Mouse (Mus musculus): Measurements from ENCODE around the gene 3110001I22Rik. TPM values are rescaled to one million over a fixed set of nuclear protein-coding genes. Genes with fewer than 3 reads are reported as not detected.
"Not testable (repeated sequence)": the region's sequence is repeated elsewhere in the genome, so short reads cannot be mapped to it uniquely, and the experiment has no call there.

The 3110001I22Rik gene
- polyA plus RNA-seq, 1 experiment = 0.06 TPM

GRCm38 (mm10) chr16:13667878-13668343 lies 3.8 kb upstream of the 3110001I22Rik start, which contains the start of gene Parn:
TSS of gene Parn (minus strand) at chr16:13668170.
- Histone ChIP-seq H3K4me1 (ENCODE audit: control insufficient read depth) (peaks cover 56% of the 10 kb centered on the region), H3K4me3 (replicated peaks) (peak within 1 kb of the TSS; percentile 73), H3K27me3 (ENCODE audit: control insufficient read depth) (no peaks in the 10 kb centered on the region), H3K36me3 (ENCODE audit: control insufficient read depth) (peaks cover 38% of the 10 kb centered on the region), H3K9me3 (ENCODE audit: control insufficient read depth, low read length) (no peaks in the 10 kb centered on the region)
- TF ChIP-seq TAL1 (IDR thresholded peaks at IDR 0.05; ENCODE audit: low read length) (no peak), GATA1 (IDR thresholded peaks at IDR 0.05; ENCODE audit: low read length) (no peak)

DNA sequence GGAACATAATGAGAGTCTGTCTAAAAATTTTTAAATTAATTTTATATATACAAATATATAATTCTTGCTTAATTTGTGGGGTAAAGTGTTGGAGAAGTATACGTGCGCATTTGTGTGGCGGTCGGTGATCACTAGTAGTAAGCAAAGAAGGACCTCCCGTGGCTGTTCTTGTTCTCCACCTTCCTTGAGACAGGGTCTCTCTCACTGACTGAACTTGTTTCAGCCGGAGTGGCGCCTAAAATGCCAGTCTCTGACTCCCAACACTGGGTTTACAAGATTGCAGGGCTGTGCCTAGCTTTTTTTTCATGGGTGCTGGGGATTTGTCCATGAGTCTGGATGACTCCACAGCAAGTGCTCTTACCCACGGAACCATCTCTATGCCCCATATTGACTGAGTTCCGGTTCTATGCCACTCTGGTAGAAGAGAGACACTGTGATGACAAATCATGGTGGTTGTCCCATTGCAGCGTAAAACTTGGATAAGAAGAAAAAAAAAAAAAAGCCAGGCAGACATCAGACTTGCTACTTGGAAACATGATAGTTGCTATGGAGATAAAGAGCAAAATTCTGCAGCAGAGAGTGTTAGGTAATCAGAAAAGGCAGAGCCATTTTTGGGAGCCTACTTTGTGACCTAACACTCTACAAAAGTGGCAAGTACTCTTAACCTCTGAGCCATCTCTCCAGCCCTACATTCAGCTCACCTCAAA lies 3.2 kb upstream of the 3110001I22Rik start:
- Histone ChIP-seq H3K4me3 (replicated peaks) (peak overlapping the region; percentile 73), H3K4me1 (ENCODE audit: control insufficient read depth) (peaks cover 61% of the 10 kb centered on the region), H3K27me3 (ENCODE audit: control insufficient read depth) (no peaks in the 10 kb centered on the region), H3K9me3 (ENCODE audit: control insufficient read depth, low read length) (no peaks in the 10 kb centered on the region), H3K36me3 (ENCODE audit: control insufficient read depth) (peaks cover 33% of the 10 kb centered on the region)
- TF ChIP-seq GATA1 (IDR thresholded peaks at IDR 0.05; ENCODE audit: low read length) (0 out of 2 replicates have a peak, but pooled peaks have one; percentile 37), TAL1 (IDR thresholded peaks at IDR 0.05; ENCODE audit: low read length) (no peak)

DNA sequence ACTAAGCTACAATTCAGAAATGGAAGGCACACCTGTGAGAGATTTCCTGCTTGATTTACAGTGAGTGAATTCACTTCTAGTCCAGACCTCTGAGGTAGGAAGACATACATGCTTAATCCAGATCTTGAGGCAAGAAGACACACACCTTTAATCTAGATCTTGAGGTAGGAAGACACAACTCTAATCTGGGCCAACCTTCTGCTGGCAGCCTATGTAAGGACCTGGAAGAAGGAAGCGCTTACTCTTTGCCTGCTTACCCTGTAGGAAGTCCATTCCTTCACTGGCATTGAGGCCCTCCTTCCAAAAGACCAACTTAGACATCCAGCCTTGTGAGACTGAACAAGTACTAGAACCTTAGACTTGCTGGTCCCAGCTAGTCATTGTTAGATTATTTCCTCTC lies 2.4 kb upstream of the 3110001I22Rik start:
- peaks cover 32% of the 10 kb centered on the region for H3K36me3 ChIP-seq (ENCODE audit: control insufficient read depth)
- H3K4me3 ChIP-seq (replicated peaks) = no peak overlapping the region
- H3K4me1 ChIP-seq (ENCODE audit: control insufficient read depth) = peaks cover 61% of the 10 kb centered on the region
- no peaks in the 10 kb centered on the region for H3K9me3 ChIP-seq (ENCODE audit: control insufficient read depth, low read length)
- TF ChIP-seq TAL1 (IDR thresholded peaks at IDR 0.05; ENCODE audit: low read length) (no peak), GATA1 (IDR thresholded peaks at IDR 0.05; ENCODE audit: low read length) (no peak)
- no peaks in the 10 kb centered on the region for H3K27me3 ChIP-seq (ENCODE audit: control insufficient read depth)

DNA sequence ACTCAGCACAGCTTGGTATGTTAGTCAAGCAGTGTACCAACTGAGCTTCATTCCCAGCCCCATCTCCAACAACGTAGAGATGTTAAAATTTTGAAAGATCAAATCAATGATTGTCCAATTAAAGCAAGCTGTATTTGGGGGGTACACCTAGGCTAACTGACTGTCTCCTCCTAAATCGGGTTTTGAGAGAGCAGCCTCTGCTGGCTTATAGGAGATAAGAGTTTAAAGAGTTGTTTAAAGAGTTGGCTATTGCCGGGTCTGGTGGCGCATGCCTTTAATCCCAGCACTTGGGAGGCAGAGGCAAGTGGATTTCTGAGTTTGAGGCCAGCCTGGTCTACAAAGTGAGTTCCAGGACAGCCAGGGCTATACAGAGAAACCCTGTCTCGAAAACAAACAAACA lies 833 bp upstream of the 3110001I22Rik start:
- Histone ChIP-seq H3K4me3 (replicated peaks) (peak overlapping the region; percentile 74), H3K4me1 (ENCODE audit: control insufficient read depth) (peaks cover 61% of the 10 kb centered on the region)

GRCm38 (mm10) chr16:13672386-13672898 lies 713 bp downstream of the 3110001I22Rik start:
- peak overlapping the region; percentile 74 for H3K4me3 ChIP-seq (replicated peaks)
- no peaks in the 10 kb centered on the region for H3K27me3 ChIP-seq (ENCODE audit: control insufficient read depth)
- peaks cover 25% of the 10 kb centered on the region for H3K36me3 ChIP-seq (ENCODE audit: control insufficient read depth)
- H3K9me3 ChIP-seq (ENCODE audit: control insufficient read depth, low read length) = no peaks in the 10 kb centered on the region
- H3K4me1 ChIP-seq (ENCODE audit: control insufficient read depth) = peaks cover 48% of the 10 kb centered on the region
- no peak for TF ChIP-seq TAL1 (IDR thresholded peaks at IDR 0.05; ENCODE audit: low read length)
- TF ChIP-seq GATA1 (IDR thresholded peaks at IDR 0.05; ENCODE audit: low read length) = no peak

More for the DNA sequence above, 833 bp upstream of the 3110001I22Rik start:
- H3K36me3 ChIP-seq (ENCODE audit: control insufficient read depth) = peaks cover 17% of the 10 kb centered on the region
- H3K27me3 ChIP-seq (ENCODE audit: control insufficient read depth); H3K9me3 ChIP-seq (ENCODE audit: control insufficient read depth, low read length): not testable (repeated sequence)

GRCm38 (mm10) chr16:13673114-13673513 lies 1.4 kb downstream of the 3110001I22Rik start:
- Histone ChIP-seq H3K36me3 (ENCODE audit: control insufficient read depth) (peaks cover 32% of the 10 kb centered on the region), H3K9me3 (ENCODE audit: control insufficient read depth, low read length) (no peaks in the 10 kb centered on the region), H3K4me3 (replicated peaks) (peak overlapping the region; percentile 74), H3K4me1 (ENCODE audit: control insufficient read depth) (peaks cover 44% of the 10 kb centered on the region), H3K27me3 (ENCODE audit: control insufficient read depth) (no peaks in the 10 kb centered on the region)
- TF ChIP-seq GATA1 (IDR thresholded peaks at IDR 0.05; ENCODE audit: low read length) (no peak), TAL1 (IDR thresholded peaks at IDR 0.05; ENCODE audit: low read length) (no peak)

GRCm38 (mm10) chr16:13674511-13674910 lies 2.8 kb downstream of the 3110001I22Rik start:
- Histone ChIP-seq H3K27me3 (ENCODE audit: control insufficient read depth) (no peaks in the 10 kb centered on the region), H3K36me3 (ENCODE audit: control insufficient read depth) (peaks cover 35% of the 10 kb centered on the region), H3K9me3 (ENCODE audit: control insufficient read depth, low read length) (no peaks in the 10 kb centered on the region), H3K4me1 (ENCODE audit: control insufficient read depth) (peaks cover 30% of the 10 kb centered on the region), H3K4me3 (replicated peaks) (no peak overlapping the region)
- TF ChIP-seq GATA1 (IDR thresholded peaks at IDR 0.05; ENCODE audit: low read length) (no peak), TAL1 (IDR thresholded peaks at IDR 0.05; ENCODE audit: low read length) (no peak)

DNA sequence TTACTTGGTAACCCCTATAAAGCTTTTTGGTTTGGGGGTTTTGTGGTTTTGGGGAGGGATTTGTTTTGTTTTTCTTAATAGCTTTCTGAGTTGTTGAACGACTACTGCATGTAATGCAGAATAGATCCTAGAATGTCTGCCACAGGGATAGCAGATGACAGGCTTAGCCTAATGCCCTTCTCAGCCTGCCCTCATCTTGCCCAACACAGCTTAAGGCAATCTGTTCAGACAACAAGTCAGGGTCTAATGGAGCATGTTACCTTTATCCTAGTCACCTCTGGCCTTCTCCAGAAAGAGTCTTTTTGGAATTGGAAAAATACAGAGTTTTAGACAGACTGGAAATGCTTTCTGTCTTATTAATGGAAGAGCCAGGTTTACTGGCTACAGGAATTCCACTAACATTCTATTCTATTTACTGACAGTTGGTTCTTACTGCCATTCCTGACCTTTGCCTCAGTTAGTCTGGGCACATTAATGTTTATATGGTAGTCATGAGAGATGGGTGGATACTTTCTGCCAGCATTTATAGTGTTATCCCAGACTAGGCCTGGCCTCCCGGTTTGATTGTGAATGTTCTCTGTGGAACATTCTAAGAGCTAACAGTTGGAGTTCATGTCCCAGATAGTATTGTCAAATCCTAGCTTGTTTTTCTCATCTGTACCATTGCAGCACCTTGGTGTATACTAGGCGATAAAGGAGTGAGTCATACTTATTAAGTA lies 7.0 kb downstream of the 3110001I22Rik start:
- H3K4me3 ChIP-seq (replicated peaks) = no peak overlapping the region
- H3K36me3 ChIP-seq (ENCODE audit: control insufficient read depth) = peaks cover 33% of the 10 kb centered on the region
- no peaks in the 10 kb centered on the region for H3K9me3 ChIP-seq (ENCODE audit: control insufficient read depth, low read length)
- no peak for TF ChIP-seq TAL1 (IDR thresholded peaks at IDR 0.05; ENCODE audit: low read length)
- no peak for TF ChIP-seq GATA1 (IDR thresholded peaks at IDR 0.05; ENCODE audit: low read length)
- peaks cover 6% of the 10 kb centered on the region for H3K4me1 ChIP-seq (ENCODE audit: control insufficient read depth)
- no peaks in the 10 kb centered on the region for H3K27me3 ChIP-seq (ENCODE audit: control insufficient read depth)

DNA sequence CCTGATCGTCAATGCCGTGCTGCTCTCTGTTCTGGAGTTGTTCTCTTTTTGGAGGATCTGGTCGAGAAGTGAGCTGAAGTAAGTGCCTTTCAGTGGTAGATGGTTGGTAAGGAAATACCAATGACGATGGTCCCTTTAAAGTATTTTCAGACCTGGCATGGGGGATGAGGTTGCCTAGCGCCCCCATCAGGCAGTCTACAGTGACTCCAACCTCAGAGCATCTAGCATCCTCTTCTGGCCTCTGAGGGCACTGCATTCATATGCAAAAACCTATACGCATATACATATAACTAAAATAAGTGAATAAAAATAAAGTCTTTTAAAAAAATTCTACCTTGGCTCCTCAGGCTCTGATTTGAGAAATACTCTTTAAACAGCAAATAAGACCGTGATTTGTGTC lies 27.3 kb downstream of the 3110001I22Rik start:
- H3K4me3 ChIP-seq (replicated peaks) = no peak overlapping the region
- no peaks in the 10 kb centered on the region for H3K4me1 ChIP-seq (ENCODE audit: control insufficient read depth)
- no peaks in the 10 kb centered on the region for H3K27me3 ChIP-seq (ENCODE audit: control insufficient read depth)
- H3K9me3 ChIP-seq (ENCODE audit: control insufficient read depth, low read length) = no peaks in the 10 kb centered on the region
- peaks cover 79% of the 10 kb centered on the region for H3K36me3 ChIP-seq (ENCODE audit: control insufficient read depth)
- TF ChIP-seq GATA1 (IDR thresholded peaks at IDR 0.05; ENCODE audit: low read length) = no peak
- no peak for TF ChIP-seq TAL1 (IDR thresholded peaks at IDR 0.05; ENCODE audit: low read length)
